Mouse (Mus musculus) limb, embryonic 14.5 days (tissue): ENCODE measurements at regions not wholly inside any gene's neighbourhood (a gene's known extent, or its start where the extent isn't known, plus 50 kb on each side); places are given as distances from the start of the nearest gene placed in this dataset.
A peak's percentile ranks its signal among the peaks of the same experiment; 100 is the strongest.

Experiments used
- ATAC-seq: fragments of 200-750 bp; cut with Nextera tagmentation; 2 replicates; pipeline ENCODE4 v1.8.0; 2017; ENCODE audit warnings: low read depth, moderate number of reproducible peaks, moderate TSS enrichment; ENCODE audit not compliant: low FRiP score
- DNase-seq: peaks from one replicate; pipeline ENCODE4 v3.0.0-alpha.2; 2015; ENCODE audit warnings: low spot score
- H3K27ac ChIP-seq: fragments of 300-500 bp; sonication (generic); replicated peaks from 2 replicates; pipeline ENCODE4 v1.5.1; 2014; ENCODE audit warnings: low read depth, mild to moderate bottlenecking, low read length, moderate library complexity, mixed read lengths
- H3K27me3 ChIP-seq: fragments of 300-500 bp; sonication (generic); 2 replicates; pipeline ENCODE4 v1.6.1; 2014; ENCODE audit warnings: low read length, mixed read lengths; ENCODE audit not compliant: control insufficient read depth, insufficient read depth
- H3K36me3 ChIP-seq: fragments of 300-500 bp; sonication (generic); 2 replicates; pipeline ENCODE4 v1.6.1; 2014; ENCODE audit warnings: mild to moderate bottlenecking, low read length, moderate library complexity, mixed read lengths; ENCODE audit not compliant: control insufficient read depth, insufficient read depth
- H3K4me1 ChIP-seq: fragments of 300-500 bp; sonication (generic); 2 replicates; pipeline ENCODE4 v1.6.1; 2014; ENCODE audit warnings: antibody characterized with exemption, low read length, mixed read lengths; ENCODE audit not compliant: control insufficient read depth, insufficient read depth
- H3K4me2 ChIP-seq: fragments of 300-500 bp; sonication (generic); replicated peaks from 2 replicates; pipeline ENCODE4 v1.6.1; 2014; ENCODE audit warnings: low read depth, mild to moderate bottlenecking, low read length, moderate library complexity; ENCODE audit not compliant: severe bottlenecking
- H3K4me3 ChIP-seq: fragments of 300-500 bp; sonication (generic); replicated peaks from 2 replicates; pipeline ENCODE4 v1.5.1; 2014; ENCODE audit warnings: low read length
- H3K9ac ChIP-seq: fragments of 300-500 bp; sonication (generic); 2 replicates; pipeline ENCODE4 v1.6.1; 2014; ENCODE audit warnings: mild to moderate bottlenecking, low read depth, low read length, moderate library complexity; ENCODE audit not compliant: severe bottlenecking
- H3K9me3 ChIP-seq: fragments of 300-500 bp; sonication (generic); 2 replicates; pipeline ENCODE4 v1.6.1; 2016; ENCODE audit warnings: low read length; ENCODE audit not compliant: control insufficient read depth
- POLR2A ChIP-seq: fragments of 200-500 bp; IDR thresholded peaks from 2 replicates; pipeline ENCODE4 v1.8.0; 2012; ENCODE audit warnings: inconsistent platforms, mild to moderate bottlenecking, moderate library complexity, borderline replicate concordance; ENCODE audit not compliant: insufficient read depth, insufficient read length; ENCODE audit errors: extremely low read depth
- WGBS: fragments of 180-500 bp; shearing (Covaris S2); extraction: QIAGEN DNeasy Blood & Tissue Kit; methylation state at CpG from one replicate; pipeline ENCODE4 v1.1.7; 2014; 5-methylcytosine and 5-hydroxymethylcytosine counted together

DNA sequence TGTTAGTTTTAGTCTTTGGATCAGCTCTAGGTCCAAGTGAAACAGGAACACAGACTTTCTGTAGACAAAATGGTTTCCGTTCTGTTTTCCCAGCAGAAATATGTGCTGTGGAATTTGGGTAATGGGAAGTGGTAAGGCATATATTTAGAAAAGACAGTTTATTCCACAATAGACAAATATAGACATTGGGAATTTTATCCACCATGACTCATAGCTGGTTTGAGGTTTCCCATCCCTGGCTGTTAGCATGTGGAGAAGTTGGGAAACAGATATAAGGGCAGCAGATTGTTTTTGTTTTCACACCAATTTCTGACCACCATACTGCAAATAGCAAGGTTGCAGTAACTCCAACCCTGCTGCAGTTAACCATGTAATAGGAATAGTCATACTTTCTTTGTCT lies 385.0 kb upstream of the Adam34 start:
- Histone ChIP-seq H3K27me3 (no peaks in the 10 kb centered on the region), H3K27ac (no peak overlapping the region), H3K4me2 (no peak overlapping the region), H3K36me3 (no peaks in the 10 kb centered on the region), H3K4me1 (no peaks in the 10 kb centered on the region), H3K9me3 (no peaks in the 10 kb centered on the region), H3K4me3 (no peak overlapping the region), H3K9ac (no peak overlapping the region)
- ATAC-seq (no peak), DNase-seq (no peak)
- 82% methylated on average over 1 of the region's 1 CpGs for WGBS
- TF ChIP-seq POLR2A = no peak

DNA sequence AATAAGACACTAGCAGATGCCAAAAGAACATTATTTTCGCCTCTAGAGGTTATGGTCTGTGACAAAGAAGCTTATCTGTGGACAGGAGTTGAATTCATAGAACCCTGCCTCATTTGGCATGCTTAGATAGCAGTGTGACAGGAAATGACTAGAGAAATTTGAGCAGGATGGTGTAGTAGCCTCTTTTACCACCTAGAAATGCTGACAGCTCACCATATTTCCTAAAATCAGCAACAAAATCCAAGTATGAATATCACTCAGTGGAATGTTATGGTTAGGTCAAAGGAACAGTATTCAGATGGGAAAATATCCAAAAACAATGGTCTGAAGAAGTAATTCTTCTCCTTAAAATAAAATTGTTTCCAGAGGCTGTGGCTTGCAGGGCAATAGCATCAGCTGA lies 383.6 kb upstream of the Adam34 start:
- Histone ChIP-seq H3K4me3 (no peak overlapping the region), H3K9ac (no peak overlapping the region), H3K9me3 (no peaks in the 10 kb centered on the region), H3K4me2 (no peak overlapping the region), H3K27me3 (no peaks in the 10 kb centered on the region), H3K4me1 (no peaks in the 10 kb centered on the region), H3K36me3 (no peaks in the 10 kb centered on the region), H3K27ac (no peak overlapping the region)
- no peak for TF ChIP-seq POLR2A
- no peak for ATAC-seq
- 57% methylated on average over 1 of the region's 1 CpGs for WGBS
- no peak for DNase-seq

DNA sequence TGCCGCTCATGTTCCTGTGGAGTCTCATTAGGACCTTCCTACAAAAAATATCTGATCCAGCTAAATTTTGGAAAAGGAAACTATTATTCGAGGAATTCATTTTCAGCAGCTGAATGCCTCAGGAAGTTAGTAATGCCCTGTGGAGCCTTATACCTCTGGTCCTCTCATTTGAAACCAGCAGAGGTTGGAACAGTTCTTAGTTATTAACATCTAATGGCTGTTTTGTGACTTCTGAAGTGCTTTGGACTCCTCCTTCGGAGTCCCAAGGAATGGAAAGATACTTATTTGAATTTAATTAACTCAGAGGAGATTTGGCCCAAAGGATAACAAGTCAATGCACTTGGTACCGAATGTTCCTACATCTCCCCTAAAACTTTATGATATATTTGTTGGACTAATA lies 372.2 kb upstream of the Adam34 start:
- H3K9me3 ChIP-seq = no peaks in the 10 kb centered on the region
- no peaks in the 10 kb centered on the region for H3K36me3 ChIP-seq
- 43% methylated on average over 4 of the region's 4 CpGs for WGBS
- H3K9ac ChIP-seq = no peak overlapping the region
- no peak overlapping the region for H3K4me2 ChIP-seq
- no peaks in the 10 kb centered on the region for H3K27me3 ChIP-seq
- DNase-seq (peak; percentile 24), ATAC-seq (peak; percentile 60)
- peaks cover 3% of the 10 kb centered on the region; the same call in 1 of the 2 replicates for H3K4me1 ChIP-seq
- no peak for TF ChIP-seq POLR2A
- no peak overlapping the region for H3K27ac ChIP-seq
- H3K4me3 ChIP-seq = no peak overlapping the region

DNA sequence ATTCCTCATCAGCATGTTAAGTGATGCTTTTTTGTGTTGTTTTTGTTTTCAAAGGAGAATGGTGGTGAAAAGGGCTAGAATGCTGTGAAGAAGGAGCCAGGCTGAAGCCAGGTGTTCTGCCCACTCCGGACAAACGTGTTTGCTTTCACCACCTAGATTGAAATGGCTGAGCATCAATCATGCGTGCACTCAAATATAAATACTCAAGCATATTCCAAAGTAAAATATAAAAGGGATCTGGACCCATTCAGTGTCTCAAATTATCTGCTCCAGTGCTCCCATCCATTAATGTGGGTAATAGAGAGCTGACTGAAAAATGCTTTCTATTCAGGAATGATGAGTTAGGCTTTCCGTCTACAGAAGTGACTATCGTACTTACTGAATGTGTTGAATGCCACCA lies 349.0 kb upstream of the Adam34 start:
- no peak for ATAC-seq
- no peaks in the 10 kb centered on the region for H3K9me3 ChIP-seq
- no peaks in the 10 kb centered on the region for H3K36me3 ChIP-seq
- H3K27ac ChIP-seq = no peak overlapping the region
- no peak for TF ChIP-seq POLR2A
- no peaks in the 10 kb centered on the region for H3K4me1 ChIP-seq
- H3K4me3 ChIP-seq = no peak overlapping the region
- 70% methylated on average over 5 of the region's 5 CpGs for WGBS
- no peak overlapping the region for H3K4me2 ChIP-seq
- DNase-seq = no peak
- no peaks in the 10 kb centered on the region for H3K27me3 ChIP-seq
- no peak overlapping the region for H3K9ac ChIP-seq

DNA sequence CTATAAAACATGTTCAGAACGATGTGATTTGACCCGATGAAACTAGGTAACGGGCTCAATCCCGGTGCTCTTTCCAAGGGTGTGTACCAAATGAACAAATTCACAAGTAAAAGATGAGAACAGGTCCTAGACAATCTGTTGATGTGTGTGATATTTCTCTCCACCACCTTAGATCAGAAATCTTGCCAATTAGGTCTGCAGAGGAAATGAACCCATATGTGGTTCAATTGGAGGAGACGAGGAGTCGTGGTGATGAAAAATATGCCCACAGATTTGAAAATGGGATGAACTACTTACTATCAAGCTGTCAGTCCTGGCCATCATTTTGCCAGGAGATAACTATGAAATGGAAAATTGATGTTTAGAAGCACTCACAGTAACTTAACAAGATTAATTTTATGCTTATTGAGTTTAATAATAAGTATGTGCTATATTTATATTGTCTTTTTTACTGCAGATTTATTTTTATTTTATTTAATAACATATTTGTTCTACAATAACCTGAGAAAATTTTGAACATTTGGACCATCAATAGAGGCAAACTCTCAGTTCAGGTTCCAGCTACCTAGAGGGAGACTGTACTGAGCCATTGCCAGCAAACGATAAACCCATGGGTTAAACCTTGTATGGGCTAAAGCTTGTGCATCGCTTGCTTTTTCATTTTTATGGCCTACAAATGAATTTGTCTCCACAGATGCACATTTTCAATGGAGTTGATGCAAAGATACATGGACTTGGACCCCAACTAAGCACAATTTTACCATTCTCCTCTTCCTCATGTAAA lies 332.9 kb upstream of the Adam34 start:
- no peak overlapping the region for H3K4me2 ChIP-seq
- H3K9me3 ChIP-seq = no peaks in the 10 kb centered on the region
- no peak overlapping the region for H3K4me3 ChIP-seq
- no peaks in the 10 kb centered on the region for H3K36me3 ChIP-seq
- 75% methylated on average over 8 of the region's 8 CpGs for WGBS
- no peaks in the 10 kb centered on the region for H3K4me1 ChIP-seq
- TF ChIP-seq POLR2A = no peak
- no peaks in the 10 kb centered on the region for H3K27me3 ChIP-seq
- H3K27ac ChIP-seq = no peak overlapping the region
- ATAC-seq (no peak), DNase-seq (no peak)
- H3K9ac ChIP-seq = no peak overlapping the region
